ENCODE assay signal across 15 mouse cellular contexts in the genomic region with DNA sequence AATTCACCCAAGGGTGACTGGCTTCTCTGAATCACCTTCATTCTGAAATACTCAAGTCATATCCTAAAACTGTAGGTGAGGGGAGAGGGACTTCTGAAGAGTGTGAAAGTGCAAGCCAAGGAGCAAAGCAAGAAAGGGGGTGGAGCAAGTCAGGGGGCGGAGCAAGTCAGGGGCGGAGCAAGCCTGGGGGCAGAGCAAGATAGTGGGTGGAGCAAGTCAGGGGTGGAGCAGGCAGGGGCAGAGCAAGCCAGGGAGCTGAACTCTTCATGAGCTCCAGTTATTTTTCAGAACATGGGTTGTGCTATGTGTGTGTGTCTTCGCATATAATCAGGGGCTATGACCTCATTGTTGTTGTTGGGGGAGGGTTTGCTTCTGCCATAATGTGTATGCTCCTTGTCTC. TPM values are rescaled to one million over a fixed set of nuclear protein-coding genes. Genes with fewer than 3 reads are reported as not detected.
A peak's percentile ranks its signal among the peaks of the same experiment; 100 is the strongest.
DNase-seq lines count a peak whose midpoint lies in the region; ATAC-seq lines count a peak whose summit lies in the region.
"Had no signal": no experiment of that assay in that cellular context is flagged by ENCODE, and none has a peak within 500 bp of the region (broad histone marks: within the 10 kb centered on the region; RNA-seq: fewer than 3 reads in every experiment).

No protein-coding gene starts in this region.

- H3K27ac ChIP-seq in intestine, embryonic 16.5 days (ENCODE audit: low read length): no peak overlapping the region
- no peak overlapping the region for H3K27ac ChIP-seq in intestine, embryonic 15.5 days
- no peak overlapping the region for H3K27ac ChIP-seq in liver, embryonic 13.5 days
- no peak overlapping the region for H3K27ac ChIP-seq in hindbrain, embryonic 13.5 days
- H3K27ac ChIP-seq: hindbrain, embryonic 15.5 days; limb, embryonic 15.5 days had no signal

- no peaks in the 10 kb centered on the region for H3K27me3 ChIP-seq in intestine, embryonic 16.5 days (replicated peaks; ENCODE audit: control insufficient read depth, insufficient read depth, low read length)
- H3K27me3 ChIP-seq in intestine, embryonic 15.5 days (replicated peaks): no peaks in the 10 kb centered on the region
- no peaks in the 10 kb centered on the region for H3K27me3 ChIP-seq in liver, embryonic 13.5 days
- H3K27me3 ChIP-seq in hindbrain, embryonic 13.5 days: no peaks in the 10 kb centered on the region
- H3K27me3 ChIP-seq: hindbrain, embryonic 15.5 days had no signal

- WGBS in intestine, embryonic 16.5 days: 63% methylated on average over 3 of the region's 3 CpGs
- WGBS in intestine, embryonic 15.5 days: 56% methylated on average over 3 of the region's 3 CpGs
- 41% methylated on average over 3 of the region's 3 CpGs for WGBS in liver, embryonic 13.5 days (ENCODE audit: insufficient replicate concordance)
- 76% methylated on average over 3 of the region's 3 CpGs for WGBS in hindbrain, embryonic 13.5 days

- H3K4me1 ChIP-seq in intestine, embryonic 16.5 days (ENCODE audit: control insufficient read depth, insufficient read depth, low read length): no peaks in the 10 kb centered on the region
- H3K4me1 ChIP-seq in intestine, embryonic 15.5 days (replicated peaks): no peaks in the 10 kb centered on the region
- no peaks in the 10 kb centered on the region for H3K4me1 ChIP-seq in liver, embryonic 13.5 days (replicated peaks)
- H3K4me1 ChIP-seq in hindbrain, embryonic 13.5 days (replicated peaks): no peaks in the 10 kb centered on the region
- H3K4me1 ChIP-seq: hindbrain, embryonic 15.5 days; limb, embryonic 15.5 days had no signal

- no peak overlapping the region for H3K9ac ChIP-seq in intestine, embryonic 16.5 days (ENCODE audit: low read depth, low read length)
- H3K9ac ChIP-seq in intestine, embryonic 15.5 days: no peak overlapping the region
- no peak overlapping the region for H3K9ac ChIP-seq in liver, embryonic 13.5 days
- H3K9ac ChIP-seq in hindbrain, embryonic 13.5 days: no peak overlapping the region
- H3K9ac ChIP-seq: hindbrain, embryonic 15.5 days; limb, embryonic 15.5 days had no signal

- ATAC-seq in intestine, embryonic 16.5 days: 0 out of 2 replicates have a peak, but pooled peaks have one; percentile 28
- no peak; the same call in 1 of the 2 replicates for ATAC-seq in intestine, embryonic 15.5 days
- ATAC-seq in liver, embryonic 13.5 days (ENCODE audit: low read depth): 0 out of 2 replicates have a peak, but pooled peaks have one; percentile 41
- ATAC-seq in hindbrain, embryonic 13.5 days (ENCODE audit: low FRiP score): no peak
- ATAC-seq in cerebellum, adult (ENCODE audit: insufficient number of reproducible peaks, low FRiP score, low TSS enrichment): no peak

- H3K9me3 ChIP-seq in intestine, embryonic 16.5 days (ENCODE audit: control insufficient read depth, low read length): no peaks in the 10 kb centered on the region
- no peaks in the 10 kb centered on the region for H3K9me3 ChIP-seq in intestine, embryonic 15.5 days
- no peaks in the 10 kb centered on the region for H3K9me3 ChIP-seq in liver, embryonic 13.5 days (replicated peaks)
- no peaks in the 10 kb centered on the region for H3K9me3 ChIP-seq in hindbrain, embryonic 13.5 days
- H3K9me3 ChIP-seq: hindbrain, embryonic 15.5 days; limb, embryonic 15.5 days had no signal

- H3K4me3 ChIP-seq in intestine, embryonic 16.5 days (ENCODE audit: low read length): no peak overlapping the region
- no peak overlapping the region for H3K4me3 ChIP-seq in intestine, embryonic 15.5 days (replicated peaks)
- no peak overlapping the region for H3K4me3 ChIP-seq in liver, embryonic 13.5 days (replicated peaks)
- no peak overlapping the region for H3K4me3 ChIP-seq in hindbrain, embryonic 13.5 days
- H3K4me3 ChIP-seq: hindbrain, embryonic 15.5 days; limb, embryonic 15.5 days had no signal

- peak; percentile 57 to 58 for DNase-seq in B cell, adult 2 months
- peak; percentile 11 for DNase-seq in c-Kit-negative CD71-positive TER-119-positive erythroid progenitor cells, embryonic 14.5 days (ENCODE audit: low read depth, low spot score)
- DNase-seq in liver, embryonic 13.5 days: peak; percentile 31
- no peak for DNase-seq in gastrocnemius, postnatal 25 days
- DNase-seq: embryo, embryonic 11 days; kidney, postnatal 14 days had no signal

- H3K4me2 ChIP-seq in intestine, embryonic 16.5 days (ENCODE audit: low read depth, low read length): no peak overlapping the region
- no peak overlapping the region for H3K4me2 ChIP-seq in intestine, embryonic 15.5 days (replicated peaks)
- H3K4me2 ChIP-seq in liver, embryonic 13.5 days: no peak overlapping the region
- no peak overlapping the region for H3K4me2 ChIP-seq in hindbrain, embryonic 13.5 days
- H3K4me2 ChIP-seq: heart, embryonic 11.5 days; hindbrain, embryonic 15.5 days; limb, embryonic 15.5 days had no signal

- H3K36me3 ChIP-seq in intestine, embryonic 16.5 days (ENCODE audit: control insufficient read depth, insufficient read depth, low read length): no peaks in the 10 kb centered on the region
- H3K36me3 ChIP-seq in intestine, embryonic 15.5 days: no peaks in the 10 kb centered on the region
- no peaks in the 10 kb centered on the region for H3K36me3 ChIP-seq in liver, embryonic 13.5 days
- H3K36me3 ChIP-seq in hindbrain, embryonic 13.5 days: no peaks in the 10 kb centered on the region
- H3K36me3 ChIP-seq: hindbrain, embryonic 15.5 days; limb, embryonic 15.5 days had no signal

RNA-seq across cellular contexts. Expression of a gene that starts 4.3 kb away (rescaled TPM):
- polyA plus RNA-seq in intestine, embryonic 16.5 days (2015; fragmentation: Nextera tagmentation; extraction: Ambion mirVana): not detected in 2 replicates
- not detected in 2 replicates for polyA plus RNA-seq in intestine, embryonic 15.5 days (2015; fragmentation: Nextera tagmentation; extraction: Ambion mirVana)
- polyA plus RNA-seq in liver, embryonic 13.5 days (2015; fragmentation: Nextera tagmentation; extraction: Ambion mirVana): not detected in 2 replicates
- not detected for total RNA-seq in gastrocnemius, postnatal 25 days (2021)
- polyA plus RNA-seq in hindbrain, embryonic 13.5 days (2015; fragmentation: Nextera tagmentation; extraction: Ambion mirVana): not detected in 2 replicates
- total RNA-seq: left cerebral cortex, adult 8-10 months had no signal
- polyA plus RNA-seq: brain, embryonic 14.5 days; heart, embryonic 11.5 days; hindbrain, embryonic 15.5 days; limb, embryonic 15.5 days had no signal

RNA-seq across cellular contexts. Expression of a gene that starts 5.5 kb away (rescaled TPM):
- 0.31 TPM in 2 replicates for polyA plus RNA-seq in intestine, embryonic 16.5 days (2015; fragmentation: Nextera tagmentation; extraction: Ambion mirVana)
- 0.24 and 0.40 TPM in 2 replicates for polyA plus RNA-seq in intestine, embryonic 15.5 days (2015; fragmentation: Nextera tagmentation; extraction: Ambion mirVana)
- polyA plus RNA-seq in liver, embryonic 13.5 days (2015; fragmentation: Nextera tagmentation; extraction: Ambion mirVana): 0.16 and 0.20 TPM in 2 replicates
- 1 to 10 TPM; 1.1 to 1.8 TPM for total RNA-seq in gastrocnemius, postnatal 25 days (2021)
- polyA plus RNA-seq in hindbrain, embryonic 13.5 days (2015; fragmentation: Nextera tagmentation; extraction: Ambion mirVana): 1.7 and 1.9 TPM in 2 replicates

RNA-seq across cellular contexts. Expression of a gene that starts 23.6 kb away (rescaled TPM):
- polyA plus RNA-seq in intestine, embryonic 16.5 days (2015; fragmentation: Nextera tagmentation; extraction: Ambion mirVana): not detected in 2 replicates
- 0.41 TPM in 1 of 2 replicates, not detected in the other for polyA plus RNA-seq in intestine, embryonic 15.5 days (2015; fragmentation: Nextera tagmentation; extraction: Ambion mirVana)
- 2.0 and 3.7 TPM in 2 replicates for polyA plus RNA-seq in liver, embryonic 13.5 days (2015; fragmentation: Nextera tagmentation; extraction: Ambion mirVana)
- total RNA-seq in gastrocnemius, postnatal 25 days (2021): not detected
- not detected in 2 replicates for polyA plus RNA-seq in hindbrain, embryonic 13.5 days (2015; fragmentation: Nextera tagmentation; extraction: Ambion mirVana)
- polyA plus RNA-seq: brain, embryonic 14.5 days; heart, embryonic 11.5 days; hindbrain, embryonic 15.5 days; limb, embryonic 15.5 days had no signal

RNA-seq across cellular contexts. Expression of a gene that starts 36.4 kb away (rescaled TPM):
- polyA plus RNA-seq in intestine, embryonic 16.5 days (2015; fragmentation: Nextera tagmentation; extraction: Ambion mirVana): 12.9 and 13.3 TPM in 2 replicates
- polyA plus RNA-seq in intestine, embryonic 15.5 days (2015; fragmentation: Nextera tagmentation; extraction: Ambion mirVana): 17.5 and 18.1 TPM in 2 replicates
- 9.7 and 10.4 TPM in 2 replicates for polyA plus RNA-seq in liver, embryonic 13.5 days (2015; fragmentation: Nextera tagmentation; extraction: Ambion mirVana)
- total RNA-seq in gastrocnemius, postnatal 25 days (2021): 10 to 100 TPM; 69.6 to 85.0 TPM
- polyA plus RNA-seq in hindbrain, embryonic 13.5 days (2015; fragmentation: Nextera tagmentation; extraction: Ambion mirVana): 25.9 and 26.0 TPM in 2 replicates

RNA-seq across cellular contexts. Expression of a gene that starts 40.1 kb away (rescaled TPM):
- polyA plus RNA-seq in intestine, embryonic 16.5 days (2015; fragmentation: Nextera tagmentation; extraction: Ambion mirVana): 0.62 and 0.70 TPM in 2 replicates
- 0.38 and 0.59 TPM in 2 replicates for polyA plus RNA-seq in intestine, embryonic 15.5 days (2015; fragmentation: Nextera tagmentation; extraction: Ambion mirVana)
- 0.07 and 0.16 TPM in 2 replicates for polyA plus RNA-seq in liver, embryonic 13.5 days (2015; fragmentation: Nextera tagmentation; extraction: Ambion mirVana)
- total RNA-seq in gastrocnemius, postnatal 25 days (2021): under 1 TPM; 0.13 to 0.23 TPM
- not detected in 2 replicates for polyA plus RNA-seq in hindbrain, embryonic 13.5 days (2015; fragmentation: Nextera tagmentation; extraction: Ambion mirVana)
- polyA plus RNA-seq: heart, embryonic 11.5 days had no signal

Comparison
In these comparisons a context has a peak if more than half of its experiments do, and no peak if none do; other contexts are left out.
1. ATAC-seq: peak in intestine, embryonic 16.5 days (single experiment) and liver, embryonic 13.5 days (single experiment); none in intestine, embryonic 15.5 days (single experiment), hindbrain, embryonic 13.5 days (single experiment) and cerebellum, adult (single experiment).